Mouse (Mus musculus) left cerebral cortex, postnatal 10 days (tissue): ENCODE results near the gene Nap1l1. TPM values are rescaled to one million over a fixed set of nuclear protein-coding genes. Genes with fewer than 3 reads are reported as not detected.

Experiments
- DNase-seq, 2 experiments: peaks; one replicate each; pipeline ENCODE4 v3.0.0; 2021 to 2022; ENCODE audit warnings: low spot score in 2 of 2, mixed read lengths in 1 of 2; ENCODE audit errors: extremely low spot score in 1 of 2
- intact Hi-C: fragments of 180-260 bp; cut with DNase I; formaldehyde crosslinking; loops from one replicate; pipeline ENCODE4 v1.15.1; 2025
- total RNA-seq, 2 experiments: library from RNA; stranded (reverse); gene quantifications; 2 replicates each; pipeline ENCODE4 v1.2.3; 2021

Gene Nap1l1
- total RNA-seq, 2 experiments from 2014 or later, result 237 to 241 TPM

DNA sequence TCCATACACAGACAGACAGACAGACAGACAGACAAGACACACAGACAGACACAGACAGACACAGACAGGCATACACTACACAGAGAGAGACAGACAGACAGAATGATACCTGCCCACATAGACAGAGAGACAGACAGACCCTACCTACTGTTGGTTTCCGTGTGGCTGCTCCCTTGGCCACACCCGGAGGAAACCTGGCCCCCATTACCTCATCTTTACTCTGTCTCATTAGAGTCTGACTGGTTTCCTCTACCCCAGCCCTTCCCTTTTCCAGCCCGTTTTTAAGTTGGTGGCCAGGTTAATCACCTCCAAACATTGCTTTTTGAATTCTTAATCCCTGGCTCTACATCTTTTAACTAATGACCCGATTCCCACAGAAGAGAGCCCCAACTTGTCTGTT, 55.3 kb downstream of the Nap1l1 start:
- intact Hi-C loops, result no loop called here
- DNase-seq, result no peak

DNA sequence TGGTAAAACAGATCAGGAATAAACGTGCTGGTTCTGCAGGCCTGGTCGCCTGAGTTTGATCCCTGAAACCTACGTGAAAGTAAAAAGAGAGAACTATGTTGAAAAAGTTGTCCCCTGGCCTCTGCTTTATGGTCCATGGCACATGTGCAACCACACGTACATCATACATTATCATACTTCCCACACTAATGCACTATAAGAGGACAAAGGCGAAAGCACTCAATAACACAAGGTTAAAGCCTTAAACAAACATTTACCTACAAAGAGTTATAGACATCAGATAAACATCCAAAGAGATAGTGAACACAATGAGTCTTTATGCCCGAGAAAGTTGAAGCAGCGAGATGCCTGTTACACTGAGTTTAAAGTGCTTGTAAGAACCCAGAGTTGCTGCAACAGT, 57.4 kb downstream of the Nap1l1 start:
- intact Hi-C loops, result no loop called here
- no peak for DNase-seq

DNA sequence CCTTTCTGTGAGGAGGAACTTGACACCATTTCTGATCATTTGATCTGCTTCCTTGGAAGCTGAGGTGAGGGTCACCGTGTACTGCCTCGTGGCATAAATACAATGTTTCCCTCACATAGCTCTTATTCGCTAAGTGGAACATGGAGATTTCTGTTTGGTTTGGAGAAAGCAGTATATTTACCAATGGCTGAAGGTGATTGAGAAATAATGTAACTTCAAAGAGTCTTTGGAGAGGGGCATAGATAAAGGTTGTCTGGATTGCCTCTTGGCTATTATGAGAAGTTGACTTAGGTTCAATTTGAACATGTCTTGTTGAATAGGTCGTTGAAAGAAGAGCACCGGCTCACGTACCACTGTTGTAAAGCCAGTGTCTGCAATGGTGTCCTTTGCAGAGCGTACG, 61.7 kb downstream of the Nap1l1 start:
- intact Hi-C loops, result no loop called here
- no peak for DNase-seq

DNA sequence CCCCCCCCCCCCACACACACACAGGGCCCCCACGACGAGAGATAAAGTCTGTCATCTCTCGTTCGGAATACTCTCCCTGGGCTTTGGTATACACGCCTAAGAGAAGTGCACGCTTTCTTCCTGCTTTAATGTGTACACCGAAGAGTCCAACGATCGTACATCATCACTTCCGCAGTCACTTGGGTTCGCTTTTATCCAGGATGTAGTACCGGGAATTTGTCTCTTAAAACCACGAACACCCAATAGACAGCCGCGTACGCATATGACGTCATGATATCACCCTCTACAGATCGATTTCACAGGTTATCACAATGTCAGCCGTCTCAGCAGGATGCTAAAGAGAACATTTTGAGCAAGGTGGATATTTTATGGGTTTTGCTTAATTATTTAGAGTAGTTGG, 64.4 kb downstream of the Nap1l1 start:
- intact Hi-C loops, result no loop called here
- DNase-seq, result no peak

DNA sequence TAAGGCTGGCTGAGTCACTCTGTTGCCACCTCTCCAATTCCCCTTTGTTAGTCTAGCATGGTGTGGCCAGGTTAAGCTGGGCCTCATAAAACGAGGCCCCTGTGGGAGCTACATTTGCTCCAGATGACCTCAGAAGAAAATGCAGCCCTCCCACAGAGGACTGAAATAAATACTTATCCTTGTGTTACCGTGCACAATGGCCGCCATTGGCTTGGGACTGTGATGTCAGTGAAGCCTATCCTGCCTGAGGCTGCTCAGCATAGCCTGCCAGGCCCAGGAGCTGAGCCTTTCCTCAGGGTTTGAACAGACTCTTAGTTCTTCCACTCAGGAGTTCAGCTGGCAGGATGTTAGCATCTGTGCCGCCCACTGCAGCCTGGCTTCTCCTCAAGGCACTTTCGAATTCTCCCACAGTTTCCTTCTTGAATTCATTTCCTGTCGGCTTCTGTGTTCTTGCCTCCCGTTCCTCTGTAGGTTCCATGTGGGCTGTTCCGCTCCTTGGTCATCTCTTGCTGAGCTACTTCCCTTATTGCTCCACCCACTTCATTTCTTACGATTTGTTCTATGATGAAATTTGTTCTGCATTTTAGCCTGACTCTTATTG, 66.8 kb downstream of the Nap1l1 start:
- intact Hi-C loops, result no loop called here
- peak; percentile 55 to 80 for DNase-seq

DNA sequence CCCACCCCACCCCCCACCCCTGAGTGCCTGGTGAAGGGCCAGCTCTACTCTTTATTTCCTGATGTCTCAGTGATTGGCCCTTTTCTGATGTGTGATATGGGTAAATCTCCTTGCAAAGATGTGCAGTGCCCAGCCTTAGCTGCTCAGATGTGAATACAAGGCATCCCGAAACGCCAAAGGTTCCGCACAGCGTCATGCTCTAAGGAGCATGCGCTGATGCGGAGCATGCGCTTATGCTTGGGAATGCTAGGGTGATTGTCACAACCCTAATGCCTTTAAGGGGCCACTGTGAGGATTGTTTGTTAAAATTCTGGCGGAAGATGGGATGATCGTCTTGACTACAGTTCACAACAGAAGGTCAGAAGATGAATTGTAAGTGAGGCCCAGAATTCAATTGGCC, 67.7 kb downstream of the Nap1l1 start:
- DNase-seq, result no peak
- intact Hi-C loops, result no loop called here

DNA sequence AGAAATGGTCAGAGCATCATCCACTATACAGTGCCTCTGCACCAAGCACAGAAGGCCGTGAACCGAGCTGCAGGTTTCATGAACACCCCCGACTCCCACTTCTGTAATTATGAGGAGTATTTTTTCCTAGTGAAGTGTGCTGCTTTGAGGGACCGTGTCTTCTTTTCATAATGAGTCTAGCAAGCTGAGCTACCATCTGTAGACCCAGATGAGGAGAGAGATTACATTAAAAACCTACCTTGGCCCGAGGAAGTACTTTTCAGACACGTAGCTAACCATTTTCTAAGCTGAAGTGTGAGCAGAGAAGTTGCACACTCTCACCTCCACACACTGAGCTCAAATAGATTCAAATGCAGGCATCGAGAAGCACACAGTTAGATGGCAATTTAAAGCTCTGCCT, 70.1 kb downstream of the Nap1l1 start:
- no peak for DNase-seq
- intact Hi-C loops, result no loop called here

DNA sequence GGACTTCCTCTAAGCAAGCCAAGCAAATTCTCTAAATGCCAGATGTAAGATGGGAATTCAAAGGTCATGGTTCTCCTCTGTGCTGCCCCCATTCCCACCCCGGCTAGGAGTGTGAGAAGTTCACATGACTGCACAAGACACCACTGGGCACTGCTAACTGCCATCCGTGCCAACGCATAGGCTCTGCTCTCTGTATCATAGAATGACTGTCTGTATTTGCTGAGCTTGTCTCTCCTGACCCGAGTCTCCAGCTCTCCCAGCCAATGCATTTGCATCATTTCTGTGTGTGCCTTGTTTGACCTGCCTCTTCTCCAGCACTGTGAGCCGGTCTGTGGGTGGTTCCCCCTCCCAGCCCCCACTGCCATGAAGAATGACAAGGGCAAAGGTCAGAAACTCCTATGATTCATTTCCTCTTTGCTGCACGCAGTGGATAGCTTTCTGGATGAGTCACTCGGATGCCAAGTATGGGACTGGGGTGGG, 70.8 kb downstream of the Nap1l1 start:
- DNase-seq, result peak in 1 of 2 experiments; percentile 60
- intact Hi-C loops, result no loop called here

DNA sequence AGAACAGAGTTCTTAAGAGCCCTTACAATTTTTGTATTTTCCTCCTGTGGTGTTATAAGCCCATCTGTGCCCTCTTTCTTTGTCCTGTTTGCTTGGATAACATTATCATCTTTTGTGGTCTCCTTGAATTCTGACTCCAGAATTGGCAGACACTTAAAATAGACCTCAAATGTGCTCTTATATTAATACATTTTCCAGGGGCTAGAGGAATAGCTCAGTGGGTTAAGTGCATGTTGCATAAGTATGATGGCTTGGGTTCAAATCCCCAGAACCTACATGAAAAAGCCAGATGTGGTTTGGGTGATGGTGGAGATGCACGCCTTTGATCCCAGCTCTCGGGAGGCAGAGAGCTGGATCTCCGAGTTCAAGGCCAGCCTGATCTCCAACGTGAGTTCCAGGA, 71.3 kb downstream of the Nap1l1 start:
- no peak for DNase-seq
- intact Hi-C loops, result no loop called here

DNA sequence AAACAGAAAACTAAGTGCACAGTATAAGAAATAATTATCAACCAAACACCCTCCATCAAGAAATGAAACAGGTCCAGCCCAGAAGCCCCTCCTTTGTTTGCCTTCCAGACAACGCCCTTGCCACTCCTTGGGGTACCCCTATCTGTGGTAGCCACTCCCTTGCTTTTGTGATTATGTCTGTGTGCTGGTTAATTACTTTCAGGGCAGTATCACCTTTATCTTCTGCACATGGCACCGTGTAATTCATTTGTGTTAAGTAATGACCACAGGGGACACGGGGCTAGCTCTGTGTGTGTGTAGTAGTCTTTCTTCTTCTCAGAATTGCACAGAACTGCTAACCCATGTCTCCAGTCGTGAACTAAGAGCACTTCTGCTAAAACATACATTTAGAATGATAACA, 72.6 kb downstream of the Nap1l1 start:
- DNase-seq, result no peak
- intact Hi-C loops, result no loop called here

Other genes starting within 250 kb of the Nap1l1 start
- gene Bbs10, start 174.5 kb upstream of the Nap1l1 start, total RNA-seq, result 1 to 10 TPM; 3.7 to 4.2 TPM
- gene Phlda1, start 33.1 kb downstream of the Nap1l1 start, total RNA-seq, result 10 to 100 TPM; 24.4 to 28.6 TPM